Mouse (Mus musculus) adrenal gland, adult 2 months (tissue): ENCODE results near the gene Plbd2. TPM values are rescaled to one million over a fixed set of nuclear protein-coding genes. Genes with fewer than 3 reads are reported as not detected.
"Not testable (repeated sequence)": the region's sequence is repeated elsewhere in the genome, so short reads cannot be mapped to it uniquely, and the experiment has no call there.

Experiments used
- DNase-seq: peaks from one replicate; pipeline ENCODE4 v3.0.0; 2021
- polyA plus RNA-seq: library from polyadenylated mRNA; depleted of rRNA; stranded (reverse); fragments of >200 nt; gene quantifications from 2 replicates; pipeline ENCODE4 v1.2.3, GENCODE M21; 2012
- total RNA-seq, 2 experiments: library from RNA; stranded (reverse); gene quantifications; 2 replicates each; pipeline ENCODE4 v1.2.3; 2021

Plbd2 gene
- total and polyA plus RNA-seq, 3 experiments = 85.2 to 92.9 (median 91.3) TPM

DNA sequence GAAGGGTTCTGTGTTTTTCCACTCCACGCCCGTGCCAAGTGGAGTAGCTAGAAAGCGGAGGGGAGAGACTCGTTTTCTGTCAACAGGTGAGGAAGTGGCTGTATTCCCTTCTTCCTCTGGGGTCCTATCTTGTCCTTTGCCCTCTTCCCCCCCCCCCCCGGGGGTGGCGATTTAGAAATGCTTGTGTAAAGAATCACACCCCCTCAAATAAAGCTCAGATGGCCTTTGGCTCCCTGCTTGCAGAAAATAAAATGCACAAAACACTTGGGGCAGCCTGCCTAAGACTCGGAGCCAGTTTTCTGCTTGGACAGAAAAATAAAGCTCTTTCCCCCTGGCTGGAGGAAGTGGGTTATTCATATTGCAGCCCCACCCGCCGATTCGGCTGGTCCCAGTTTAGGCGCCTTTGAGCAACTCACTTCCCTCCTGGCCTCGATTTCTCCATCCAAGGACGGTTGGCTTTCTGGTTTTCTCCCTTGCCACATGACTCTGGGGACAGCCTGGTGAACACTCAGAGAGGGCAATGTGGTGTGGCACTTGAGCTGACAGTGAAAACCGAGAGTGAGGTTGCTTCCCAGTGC, 8.3 kb upstream of the Plbd2 start:
- DNase-seq = peak; percentile 79

DNA sequence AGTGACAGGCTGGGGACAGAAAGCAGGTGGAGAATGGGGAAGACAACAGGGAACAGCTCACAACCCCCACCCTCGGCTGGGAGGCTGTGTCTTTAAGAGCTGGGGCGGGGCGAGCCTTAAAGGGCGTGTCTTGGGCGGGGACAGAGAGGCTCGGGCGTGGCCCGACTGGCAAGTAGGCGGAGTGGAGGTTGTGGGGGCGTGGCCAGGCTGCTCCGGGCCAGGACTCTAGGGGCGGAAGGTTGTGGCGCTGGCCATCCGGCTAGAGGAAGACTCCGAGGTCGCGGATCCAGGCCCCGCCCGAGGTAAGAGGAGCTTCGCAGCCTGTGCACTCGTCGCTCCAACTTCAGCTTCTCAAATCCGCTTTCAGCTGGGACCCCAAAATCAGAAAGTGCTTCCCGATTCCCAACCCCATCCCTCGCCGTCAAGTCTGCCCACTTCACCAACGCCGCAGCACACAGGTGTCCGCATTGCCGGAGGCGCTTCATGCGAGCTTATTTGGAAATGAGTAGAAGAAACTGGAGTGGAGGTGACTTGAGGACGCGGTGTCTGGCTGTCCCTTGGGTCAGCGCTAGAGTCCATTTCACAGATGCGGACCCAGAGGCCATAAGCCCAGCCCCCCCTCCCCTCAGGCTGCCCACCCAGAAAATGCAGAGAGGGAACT, 7.7 kb upstream of the Plbd2 start, which contains the start of gene Slc8b1:
Slc8b1 (plus strand) TSS at position 187 of the 661 bp plus-strand sequence.
- DNase-seq = peak; percentile 98

DNA sequence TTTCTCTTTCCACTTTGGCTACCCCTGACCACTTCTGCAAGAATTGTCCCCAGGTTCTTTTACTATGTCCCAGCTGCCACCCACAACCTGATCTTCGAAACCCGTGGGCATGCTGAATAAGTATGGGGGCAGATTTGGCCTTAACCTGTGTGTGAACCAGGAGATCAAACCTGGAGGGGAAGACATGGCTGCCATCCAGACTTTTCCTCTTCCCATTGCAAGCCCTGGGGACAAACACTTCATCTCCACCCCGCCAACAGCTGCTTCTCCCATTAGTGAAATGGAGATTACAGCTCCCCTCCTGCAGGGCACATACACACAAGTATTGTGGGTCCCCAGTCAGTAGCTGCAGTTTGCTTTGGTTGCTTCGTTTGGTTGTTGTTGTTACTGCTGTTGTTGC, 3.9 kb upstream of the Plbd2 start:
- no peak for DNase-seq

DNA sequence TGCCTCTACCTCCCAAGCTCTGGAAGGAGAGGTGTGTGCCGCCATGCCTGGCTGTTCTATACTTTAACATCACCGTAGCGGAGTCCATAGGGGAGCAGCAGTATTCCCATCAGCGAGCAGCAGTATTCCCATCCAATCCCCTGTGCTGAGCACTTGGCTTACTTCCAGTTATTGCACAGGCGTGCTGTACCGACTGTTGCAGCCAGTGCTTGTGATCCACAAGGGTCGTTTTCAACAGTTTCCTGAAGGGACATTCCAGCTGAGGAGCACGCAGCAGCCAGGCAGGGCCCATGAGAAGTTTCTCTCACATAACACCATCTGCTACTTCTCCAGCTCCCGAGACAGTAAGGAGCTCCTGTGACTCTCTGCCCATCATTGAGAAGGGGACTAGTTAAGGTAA, 3.1 kb upstream of the Plbd2 start:
- no peak for DNase-seq

DNA sequence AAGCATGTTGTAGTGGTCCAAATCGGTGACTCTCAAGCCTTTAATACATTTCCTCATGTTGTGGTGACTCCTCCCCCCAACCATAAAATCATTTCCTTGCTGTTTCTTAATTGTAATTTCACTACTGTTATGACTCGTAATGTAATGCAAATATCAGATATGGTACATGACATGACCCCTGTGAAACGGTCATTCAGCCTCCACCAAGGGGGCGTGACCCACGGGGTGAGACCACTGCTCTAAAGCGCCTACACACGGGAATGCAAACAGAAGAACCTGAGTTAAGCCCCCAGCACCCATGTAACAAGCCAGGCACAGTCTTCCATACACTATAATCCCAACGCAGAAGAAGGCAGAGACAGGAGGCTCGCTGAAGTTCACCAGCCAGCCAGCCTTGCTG, 2.4 kb upstream of the Plbd2 start:
- no peak for DNase-seq

DNA sequence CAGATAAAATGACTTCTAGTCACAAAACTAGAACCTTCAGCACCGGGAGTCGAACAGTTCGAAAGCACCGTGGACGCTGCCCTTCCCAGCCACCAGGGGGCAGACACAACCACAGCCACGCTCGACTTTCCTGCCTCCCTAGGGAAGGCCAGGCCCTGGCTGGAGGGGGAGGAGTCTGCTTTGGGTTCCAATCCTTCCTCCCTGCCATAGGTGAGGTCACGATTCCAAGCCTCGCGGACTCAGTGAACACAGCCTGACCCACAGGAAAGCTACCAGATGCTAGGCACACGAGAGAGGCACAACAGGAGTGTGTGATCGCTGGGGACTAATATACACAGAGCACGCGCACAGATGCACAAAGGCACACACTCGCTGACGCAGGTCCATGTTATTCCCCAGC, 1.9 kb upstream of the Plbd2 start:
- peak; percentile 87 for DNase-seq

DNA sequence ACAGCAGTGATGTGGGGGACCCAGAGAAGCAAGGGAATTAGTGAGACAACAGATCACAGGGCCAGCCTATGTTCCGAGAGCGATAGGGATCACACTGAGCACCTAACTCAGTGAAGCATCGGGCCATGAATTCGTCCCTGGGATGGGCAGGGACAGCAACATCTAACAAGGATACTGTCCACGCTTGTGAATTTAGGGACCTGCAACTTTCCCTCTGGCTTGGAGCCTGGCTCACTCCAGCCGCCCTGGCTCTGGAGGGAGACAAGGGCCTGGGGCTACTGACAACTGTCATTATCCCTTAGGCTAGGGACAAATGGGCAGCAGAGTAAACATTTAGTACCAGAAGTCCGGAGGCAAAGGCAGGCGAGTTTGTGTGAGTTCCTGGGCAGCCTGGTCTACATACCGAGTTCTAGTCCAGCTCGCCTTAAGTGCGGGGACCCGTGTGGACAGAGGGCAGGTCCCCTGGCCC, 716 bp downstream of the Plbd2 start:
- DNase-seq = no peak

DNA sequence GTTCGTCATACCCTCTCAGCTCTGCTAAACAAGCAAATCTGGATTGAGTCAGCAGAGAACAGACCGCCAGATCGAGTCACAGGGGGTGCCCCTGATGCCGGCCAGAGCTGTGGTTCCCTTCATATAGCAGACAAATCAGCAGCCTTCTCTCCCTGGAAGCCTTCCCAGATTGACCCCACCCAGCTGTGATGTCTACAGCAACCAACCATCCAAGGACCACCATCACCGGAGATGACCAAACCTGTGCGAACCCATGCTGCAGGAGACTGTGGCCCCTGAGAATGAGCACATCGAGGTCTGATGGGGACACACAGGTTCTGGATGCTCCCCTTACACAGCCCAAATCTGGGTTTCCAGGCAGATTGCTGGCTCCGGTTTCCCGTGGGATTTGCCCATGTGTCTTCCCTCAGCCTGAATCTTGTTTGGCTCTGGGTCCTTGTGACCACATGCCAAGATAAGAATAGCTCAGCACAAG, 1.2 kb downstream of the Plbd2 start:
- DNase-seq = no peak

DNA sequence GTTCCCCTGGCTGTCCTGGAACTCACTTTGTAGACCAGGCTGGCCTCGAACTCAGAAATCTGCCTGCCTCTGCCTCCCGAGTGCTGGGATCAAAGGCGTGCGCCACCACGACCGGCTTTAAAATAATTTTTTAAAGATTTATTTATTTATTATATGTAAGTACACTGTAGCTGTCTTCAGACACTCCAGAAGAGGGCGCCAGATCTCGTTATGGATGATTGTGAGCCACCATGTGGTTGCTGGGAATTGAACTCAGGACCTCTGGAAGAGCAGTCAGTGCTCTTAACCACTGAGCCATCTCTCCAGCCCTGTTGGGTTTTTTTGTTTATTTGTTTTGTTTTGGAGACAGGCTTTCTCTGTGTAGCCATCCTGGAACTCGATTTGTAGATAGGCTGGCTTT, 2.8 kb downstream of the Plbd2 start:
- not testable (repeated sequence) for DNase-seq

DNA sequence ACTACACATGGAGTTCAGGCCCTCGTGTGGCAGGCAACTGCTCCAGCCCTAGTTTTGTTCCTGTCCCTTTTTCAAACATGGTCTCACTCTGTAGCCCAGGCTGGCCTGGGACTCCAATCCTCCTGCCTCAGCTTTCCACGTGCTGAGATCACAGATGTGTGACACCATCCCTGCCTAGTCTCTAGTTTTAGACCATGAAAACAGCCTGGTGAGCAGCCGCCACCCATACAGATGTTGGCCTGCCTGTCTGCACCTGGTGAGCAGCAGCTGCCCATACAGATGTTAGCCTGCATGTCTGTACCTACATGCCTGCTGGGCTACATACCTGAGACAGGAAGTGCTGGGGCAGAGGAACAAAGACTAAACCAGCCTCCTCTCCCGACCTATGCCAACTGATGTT, 4.2 kb downstream of the Plbd2 start:
- no peak for DNase-seq

DNA sequence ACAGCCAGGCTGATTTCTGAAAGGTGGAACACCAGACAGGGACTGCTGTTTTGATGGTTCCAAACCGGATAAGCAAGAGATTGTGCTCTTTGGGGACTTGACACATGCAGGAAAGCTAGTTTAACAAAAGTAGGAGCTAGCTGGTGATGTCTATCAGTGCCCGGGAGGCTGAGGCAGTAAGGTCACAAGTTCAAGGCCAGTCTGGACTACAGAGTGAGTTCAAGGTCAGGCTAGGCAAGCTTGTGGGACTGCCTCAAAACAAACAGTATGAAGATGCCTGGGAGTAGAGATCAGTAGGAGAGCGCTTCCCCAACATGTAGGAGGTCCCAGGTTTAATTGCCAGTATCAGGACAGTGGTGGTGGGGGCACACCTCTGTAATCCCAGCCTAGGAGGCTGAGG, 6.4 kb downstream of the Plbd2 start:
- DNase-seq = no peak

DNA sequence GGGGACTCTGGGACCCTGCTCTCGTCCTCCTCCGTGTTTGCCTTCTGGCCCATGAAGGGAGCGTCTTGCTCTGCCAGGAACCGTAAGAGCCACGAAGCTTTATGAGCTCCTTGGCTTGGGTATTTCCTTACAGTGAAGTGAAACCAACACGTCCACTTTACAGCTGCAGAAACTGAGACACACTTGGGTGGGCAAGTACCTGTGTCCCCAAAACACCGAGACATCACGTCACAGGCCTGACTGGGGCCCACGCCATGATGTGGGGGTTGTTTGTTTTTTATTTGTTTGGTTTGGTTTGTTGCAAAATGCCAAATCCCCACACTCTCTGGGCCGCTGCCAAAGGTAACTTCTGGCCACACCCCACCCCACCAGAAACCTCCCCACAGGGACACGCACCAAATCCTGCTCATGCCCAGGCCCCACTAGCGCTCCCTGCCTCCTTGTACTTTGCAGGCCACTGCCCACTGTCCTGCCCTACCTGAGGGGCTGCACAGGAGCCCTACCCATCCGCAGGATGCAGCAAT, 7.7 kb downstream of the Plbd2 start:
- DNase-seq = no peak

DNA sequence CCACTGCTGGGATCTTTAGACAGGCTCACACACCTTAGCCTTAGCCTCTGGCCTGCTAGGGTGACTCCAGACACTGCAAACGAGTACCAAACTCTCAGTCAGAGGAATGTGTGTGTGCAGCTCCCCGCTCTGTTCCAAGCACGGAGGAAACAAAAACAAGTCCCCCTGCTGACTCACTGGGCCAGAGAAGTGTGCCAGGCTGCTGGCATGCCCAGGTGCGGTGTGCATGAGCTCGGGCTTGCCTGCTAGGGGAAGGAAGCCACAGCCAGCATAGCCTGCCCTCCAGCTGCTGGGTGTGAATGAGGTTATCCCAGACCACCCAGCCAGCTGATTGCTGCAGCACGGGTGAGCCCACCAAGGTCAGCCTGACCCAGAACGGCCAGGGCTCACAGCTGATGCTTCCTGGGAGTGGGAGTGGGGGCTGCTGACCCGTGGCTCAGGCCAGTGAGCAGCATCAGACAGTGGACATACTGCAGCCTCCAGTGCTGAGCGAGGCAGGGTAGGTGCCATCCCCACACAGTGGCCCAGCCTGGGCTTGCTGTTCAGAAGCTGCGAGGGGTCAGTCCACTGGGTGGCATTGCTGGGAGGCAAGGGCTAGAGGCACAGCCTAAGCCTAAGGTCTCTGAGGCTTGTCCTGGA, 8.2 kb downstream of the Plbd2 start:
- DNase-seq = peak; percentile 63

DNA sequence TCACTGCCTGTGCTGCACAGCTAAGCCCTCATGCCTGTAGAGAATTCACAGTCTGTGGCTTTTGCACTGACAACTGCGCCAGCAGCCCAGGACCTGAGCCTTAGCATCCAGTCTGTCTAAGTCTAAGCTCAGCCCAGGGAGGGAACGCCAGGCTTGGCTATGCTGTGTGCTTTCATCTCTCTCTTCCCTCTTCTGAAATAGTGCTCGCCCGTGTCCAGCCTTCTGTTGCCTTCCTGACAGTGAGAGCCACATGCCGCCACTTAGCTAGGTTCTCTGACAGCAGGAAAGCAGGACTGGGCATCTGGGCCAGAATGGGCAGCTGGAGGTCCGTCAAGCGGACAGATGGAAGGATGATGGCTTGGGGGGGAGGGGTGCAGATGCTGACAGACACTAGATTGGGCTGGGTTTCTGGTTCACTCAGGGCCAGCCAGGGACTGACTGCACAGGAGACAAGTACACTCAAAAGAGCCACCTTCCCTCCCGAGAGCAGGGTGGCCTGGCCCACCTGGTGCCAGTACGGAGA, 9.5 kb downstream of the Plbd2 start:
- DNase-seq = no peak

DNA sequence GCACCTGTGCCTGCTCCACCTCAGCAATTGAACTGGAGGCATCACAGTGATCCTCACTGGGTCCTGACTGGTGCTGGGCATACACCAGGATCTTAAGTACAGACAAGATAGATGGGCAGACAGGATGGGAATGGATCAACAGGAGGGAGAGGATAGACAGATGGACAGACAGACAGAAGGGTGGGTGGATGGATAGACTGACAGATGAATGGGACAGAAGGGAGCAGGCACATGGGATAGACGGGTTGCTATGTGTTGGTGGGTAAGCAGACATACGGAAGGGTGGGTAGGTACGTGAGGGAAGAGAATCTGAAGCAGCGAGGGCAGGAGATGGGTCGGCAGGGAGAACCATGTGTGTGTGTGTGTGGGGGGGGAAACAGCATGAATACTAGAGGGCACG, 10.0 kb downstream of the Plbd2 start:
- no peak for DNase-seq

DNA sequence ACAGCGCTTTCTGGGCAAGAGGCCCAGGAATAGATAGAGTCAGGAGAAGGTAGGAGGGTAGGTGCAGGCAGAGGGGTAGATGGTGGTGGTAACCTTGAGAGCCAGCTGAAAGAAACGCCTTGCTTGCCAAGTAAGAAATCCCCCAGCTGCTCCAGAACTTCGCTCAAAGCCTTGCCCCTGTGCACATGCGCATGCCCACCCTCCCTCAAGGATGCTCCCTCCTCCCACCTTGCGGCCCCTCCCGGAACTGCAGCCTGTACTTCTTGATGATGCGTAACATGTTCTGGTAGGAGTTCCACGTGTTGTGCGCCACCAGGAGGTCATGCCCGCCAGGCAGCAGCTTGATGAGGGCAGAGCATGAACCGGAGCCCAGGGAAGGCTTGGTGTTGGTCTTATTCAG, 11.0 kb downstream of the Plbd2 start:
- DNase-seq = no peak

DNA sequence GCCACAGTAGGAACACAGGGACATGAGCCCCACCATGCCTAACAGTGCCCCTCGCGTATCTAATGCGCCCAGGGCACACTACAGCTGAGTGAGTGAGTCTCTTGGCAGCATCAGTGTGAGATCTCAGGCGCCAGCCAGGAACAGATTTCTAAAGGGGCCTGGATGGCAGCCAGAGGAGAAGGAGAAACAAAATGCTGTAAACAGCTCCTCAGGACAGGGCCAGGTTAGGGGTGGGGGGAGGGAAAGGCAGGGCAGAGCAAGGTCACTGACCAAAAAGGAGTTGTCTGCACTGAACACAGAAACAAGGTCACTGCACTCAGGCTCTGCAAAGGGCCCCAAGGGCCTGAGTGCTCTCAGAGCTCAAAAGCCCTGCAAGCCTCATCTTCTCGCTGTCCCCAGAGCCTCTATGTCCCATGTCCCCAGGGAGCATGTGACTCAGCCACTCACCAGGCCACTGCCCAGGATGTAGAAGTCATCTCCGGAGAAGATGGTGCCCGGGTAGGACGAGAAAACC, 12.7 kb downstream of the Plbd2 start:
- peak; percentile 71 for DNase-seq

DNA sequence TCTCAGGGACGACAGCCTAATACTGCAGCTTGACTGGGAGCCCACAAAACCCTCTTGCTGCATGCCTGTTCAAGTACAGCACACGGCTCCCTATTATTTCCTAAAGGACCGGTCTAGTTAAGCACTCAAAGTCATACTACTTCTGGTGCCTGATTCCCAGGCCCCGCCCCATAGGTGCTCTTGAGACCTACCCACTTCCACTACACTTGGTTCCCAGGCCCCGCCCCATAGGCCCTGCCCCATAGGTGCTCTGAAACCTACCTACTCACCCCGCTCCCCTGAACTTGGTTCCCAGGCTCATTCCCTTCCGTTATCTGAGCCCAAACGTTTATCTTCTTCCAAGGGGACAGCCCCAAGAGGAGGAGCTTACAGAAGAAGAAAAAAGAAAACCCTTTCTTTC, 15.6 kb downstream of the Plbd2 start:
- DNase-seq = no peak

DNA sequence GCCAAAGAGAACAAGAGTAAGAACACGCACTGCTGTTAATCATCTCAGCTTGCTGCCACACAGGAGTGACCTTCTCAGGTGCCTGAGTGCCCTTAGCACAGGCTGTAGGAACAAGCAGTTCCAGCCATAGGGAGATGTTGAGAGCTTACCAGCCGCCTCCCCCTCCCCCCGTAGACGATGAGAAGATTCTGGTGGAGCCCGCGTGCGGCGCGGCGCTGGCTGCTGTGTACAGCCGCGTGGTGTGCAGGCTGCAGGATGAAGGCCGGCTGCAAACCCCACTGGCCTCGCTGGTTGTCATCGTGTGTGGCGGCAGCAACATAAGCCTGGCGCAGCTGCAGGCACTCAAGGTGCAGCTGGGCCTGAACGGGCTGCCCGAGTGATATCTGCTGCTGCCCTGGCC, 20.0 kb downstream of the Plbd2 start:
- DNase-seq = no peak

DNA sequence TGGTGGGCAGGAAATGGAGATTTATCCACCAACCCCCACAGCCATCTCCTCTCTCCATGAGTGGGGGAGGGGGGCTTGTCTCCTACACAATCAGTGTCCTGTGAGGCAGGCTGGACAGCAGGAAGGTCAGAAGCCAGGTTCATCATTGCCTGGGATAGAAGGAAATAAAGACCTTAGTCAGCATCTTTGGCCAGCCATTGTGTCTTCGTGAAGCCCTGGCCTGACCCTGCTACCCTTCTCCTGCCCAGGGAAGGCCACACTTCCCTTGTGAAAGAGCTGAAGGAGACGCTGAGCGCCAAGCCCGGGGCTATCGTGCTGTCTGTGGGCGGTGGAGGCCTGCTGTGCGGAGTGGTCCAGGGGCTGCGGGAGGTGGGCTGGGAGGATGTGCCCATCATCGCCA, 22.2 kb downstream of the Plbd2 start:
- DNase-seq = no peak

DNA sequence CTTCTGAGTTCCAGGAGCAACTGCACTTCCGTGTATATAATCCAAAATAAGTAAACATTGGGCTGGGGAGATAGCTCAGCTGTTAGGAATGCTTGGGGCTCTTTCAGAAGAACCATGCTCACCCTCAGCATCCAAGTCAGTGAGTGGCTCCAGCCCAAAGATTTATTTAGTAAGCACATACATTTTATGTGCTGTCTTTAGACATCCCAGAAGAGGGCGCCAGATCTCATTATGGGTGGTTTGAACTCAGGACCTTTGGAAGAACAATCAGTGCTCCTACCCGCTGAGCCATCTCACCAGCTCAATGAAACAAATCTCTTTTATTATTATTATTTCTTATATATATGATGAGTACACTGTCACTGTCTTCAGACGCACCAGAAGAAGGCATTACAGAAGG, 23.9 kb downstream of the Plbd2 start:
- DNase-seq = no peak

DNA sequence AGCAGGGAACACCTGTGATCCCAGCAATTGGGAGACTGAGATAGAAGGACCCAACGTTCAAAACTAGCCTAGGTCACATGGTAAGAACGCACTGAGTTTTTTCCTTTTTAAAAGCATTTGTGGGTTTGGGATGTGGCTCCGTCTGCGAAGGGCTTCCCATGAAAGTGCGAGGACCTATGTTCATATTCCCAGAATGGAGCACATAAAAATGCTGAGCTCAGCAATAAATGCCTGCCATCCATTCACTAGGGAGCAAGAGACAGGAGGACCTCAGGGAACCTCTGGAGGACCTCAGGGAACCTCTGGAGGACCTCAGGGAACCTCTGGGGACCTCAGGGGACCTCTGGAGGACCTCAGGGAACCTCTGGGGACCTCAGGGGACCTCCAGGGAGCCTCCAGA, 25.4 kb downstream of the Plbd2 start:
- no peak for DNase-seq

DNA sequence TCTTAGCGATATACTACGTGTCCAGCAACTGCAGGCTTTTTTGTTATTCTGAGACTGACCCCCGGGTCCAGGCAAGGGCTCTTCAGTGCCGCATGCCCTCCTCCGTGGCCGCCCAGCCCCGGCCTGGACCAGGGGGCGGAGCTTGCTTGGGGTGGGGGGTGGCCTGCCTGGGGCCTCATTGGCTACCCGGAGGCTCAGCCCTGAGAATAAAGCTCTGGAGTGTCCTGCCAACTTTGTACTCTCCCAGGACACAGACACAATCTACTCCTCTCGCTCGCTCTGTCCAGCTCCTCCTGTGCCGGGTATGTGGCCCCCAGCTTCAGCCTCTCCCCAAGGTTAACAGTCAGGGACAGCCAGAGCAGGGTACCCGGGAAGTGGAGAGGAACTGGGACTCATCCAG, 27.1 kb downstream of the Plbd2 start, which contains the start of gene Sds:
Sds (plus strand) TSS at position 231 of the 400 bp plus-strand sequence.
- no peak for DNase-seq
